Mouse (Mus musculus): ENCODE results near the gene Pgpep1. TPM values are rescaled to one million over a fixed set of nuclear protein-coding genes. Genes with fewer than 3 reads are reported as not detected.

Pgpep1 gene
- polyA plus RNA-seq, 1 experiment = 18.2 TPM

GRCm38 (mm10) chr8:70691230-70691629 lies 31.0 kb upstream of the Pgpep1 start:
- no peaks in the 10 kb centered on the region for H3K27me3 ChIP-seq (ENCODE audit: control insufficient read depth, insufficient read depth, low read length)
- H3K4me1 ChIP-seq (ENCODE audit: control insufficient read depth, insufficient read depth, insufficient read length) = peaks cover 24% of the 10 kb centered on the region; the same call in 1 of the 2 replicates
- no peak for TF ChIP-seq CTCF (IDR thresholded peaks at IDR 0.05; ENCODE audit: extremely low read depth, insufficient read depth, insufficient read length, insufficient replicate concordance)
- TF ChIP-seq POLR2A (IDR thresholded peaks at IDR 0.05; ENCODE audit: low read depth, low read length) = no peak
- DNase-seq (ENCODE audit: low read depth in 1 of 2, low spot score in 2 of 2) = no peak
- no peak overlapping the region for H3K4me3 ChIP-seq (ENCODE audit: extremely low read depth, insufficient read depth, insufficient read length)
- WGBS = 89% methylated on average over 4 of the region's 4 CpGs
- H3K36me3 ChIP-seq (ENCODE audit: control insufficient read depth, insufficient read depth, low read length) = no peaks in the 10 kb centered on the region
- no peak overlapping the region for H3K27ac ChIP-seq (ENCODE audit: insufficient read depth, low read length)

- Histone ChIP-seq H3K4me1 (ENCODE audit: control insufficient read depth, insufficient read depth, insufficient read length) (peaks cover 11% of the 10 kb centered on the region; the same call in 1 of the 2 replicates), H3K27me3 (ENCODE audit: control insufficient read depth, insufficient read depth, low read length) (no peaks in the 10 kb centered on the region), H3K27ac (ENCODE audit: insufficient read depth, low read length) (no peak overlapping the region), H3K36me3 (ENCODE audit: control insufficient read depth, insufficient read depth, low read length) (no peaks in the 10 kb centered on the region), H3K4me3 (ENCODE audit: extremely low read depth, insufficient read depth, insufficient read length) (no peak overlapping the region)
- 82% methylated on average over 5 of the region's 5 CpGs for WGBS
- no peak for TF ChIP-seq POLR2A (IDR thresholded peaks at IDR 0.05; ENCODE audit: low read depth, low read length)
- DNase-seq (ENCODE audit: low read depth in 1 of 2, low spot score in 2 of 2) = no peak
These were observed 29.8 kb upstream of the Pgpep1 start for GRCm38 (mm10) chr8:70689892-70690390.

GRCm38 (mm10) chr8:70688136-70688535 lies 27.9 kb upstream of the Pgpep1 start:
- TF ChIP-seq CTCF (IDR thresholded peaks at IDR 0.05; ENCODE audit: extremely low read depth, insufficient read depth, insufficient read length, insufficient replicate concordance) (no peak), POLR2A (IDR thresholded peaks at IDR 0.05; ENCODE audit: low read depth, low read length) (no peak)
- DNase-seq (ENCODE audit: low read depth in 1 of 2, low spot score in 2 of 2) = no peak
- H3K4me1 ChIP-seq (ENCODE audit: control insufficient read depth, insufficient read depth, insufficient read length) = peaks cover 4% of the 10 kb centered on the region; the same call in 1 of the 2 replicates
- no peaks in the 10 kb centered on the region for H3K36me3 ChIP-seq (ENCODE audit: control insufficient read depth, insufficient read depth, low read length)
- 97% methylated on average over 3 of the region's 3 CpGs for WGBS
- H3K27me3 ChIP-seq (ENCODE audit: control insufficient read depth, insufficient read depth, low read length) = no peaks in the 10 kb centered on the region
- H3K4me3 ChIP-seq (ENCODE audit: extremely low read depth, insufficient read depth, insufficient read length) = no peak overlapping the region
- no peak overlapping the region for H3K27ac ChIP-seq (ENCODE audit: insufficient read depth, low read length)

GRCm38 (mm10) chr8:70687576-70687975 lies 27.4 kb upstream of the Pgpep1 start:
- no peak for TF ChIP-seq POLR2A (IDR thresholded peaks at IDR 0.05; ENCODE audit: low read depth, low read length)
- TF ChIP-seq CTCF (IDR thresholded peaks at IDR 0.05; ENCODE audit: extremely low read depth, insufficient read depth, insufficient read length, insufficient replicate concordance) = no peak
- no peaks in the 10 kb centered on the region for H3K36me3 ChIP-seq (ENCODE audit: control insufficient read depth, insufficient read depth, low read length)
- no peak for DNase-seq (ENCODE audit: low read depth in 1 of 2, low spot score in 2 of 2)
- H3K27me3 ChIP-seq (ENCODE audit: control insufficient read depth, insufficient read depth, low read length) = no peaks in the 10 kb centered on the region
- peaks cover 5% of the 10 kb centered on the region for H3K4me1 ChIP-seq (ENCODE audit: control insufficient read depth, insufficient read depth, insufficient read length)
- no peak overlapping the region for H3K27ac ChIP-seq (ENCODE audit: insufficient read depth, low read length)
- WGBS = 80% methylated on average over 8 of the region's 8 CpGs
- no peak overlapping the region for H3K4me3 ChIP-seq (ENCODE audit: extremely low read depth, insufficient read depth, insufficient read length)

- Histone ChIP-seq H3K27me3 (ENCODE audit: control insufficient read depth, insufficient read depth, low read length) (no peaks in the 10 kb centered on the region), H3K36me3 (ENCODE audit: control insufficient read depth, insufficient read depth, low read length) (no peaks in the 10 kb centered on the region), H3K4me3 (ENCODE audit: extremely low read depth, insufficient read depth, insufficient read length) (no peak overlapping the region), H3K4me1 (ENCODE audit: control insufficient read depth, insufficient read depth, insufficient read length) (peaks cover 15% of the 10 kb centered on the region), H3K27ac (ENCODE audit: insufficient read depth, low read length) (no peak overlapping the region)
- no peak for TF ChIP-seq CTCF (IDR thresholded peaks at IDR 0.05; ENCODE audit: extremely low read depth, insufficient read depth, insufficient read length, insufficient replicate concordance)
- TF ChIP-seq POLR2A (IDR thresholded peaks at IDR 0.05; ENCODE audit: low read depth, low read length) = no peak
- 69% methylated on average over 7 of the region's 7 CpGs for WGBS
- DNase-seq (ENCODE audit: low read depth in 1 of 2, low spot score in 2 of 2) = no peak
These were observed 24.1 kb upstream of the Pgpep1 start for GRCm38 (mm10) chr8:70684291-70684690.

GRCm38 (mm10) chr8:70682692-70683091 lies 22.5 kb upstream of the Pgpep1 start:
- TF ChIP-seq POLR2A (IDR thresholded peaks at IDR 0.05; ENCODE audit: low read depth, low read length) (no peak), CTCF (IDR thresholded peaks at IDR 0.05; ENCODE audit: extremely low read depth, insufficient read depth, insufficient read length, insufficient replicate concordance) (no peak)
- no peak overlapping the region for H3K4me3 ChIP-seq (ENCODE audit: extremely low read depth, insufficient read depth, insufficient read length)
- DNase-seq (ENCODE audit: low read depth in 1 of 2, low spot score in 2 of 2) = no peak
- H3K36me3 ChIP-seq (ENCODE audit: control insufficient read depth, insufficient read depth, low read length) = peaks cover 11% of the 10 kb centered on the region
- no peaks in the 10 kb centered on the region for H3K27me3 ChIP-seq (ENCODE audit: control insufficient read depth, insufficient read depth, low read length)
- WGBS = 39% methylated on average over 3 of the region's 3 CpGs
- peaks cover 18% of the 10 kb centered on the region for H3K4me1 ChIP-seq (ENCODE audit: control insufficient read depth, insufficient read depth, insufficient read length)
- H3K27ac ChIP-seq (ENCODE audit: insufficient read depth, low read length) = no peak overlapping the region

- 61% methylated on average over 19 of the region's 19 CpGs for WGBS
- H3K27ac ChIP-seq (ENCODE audit: insufficient read depth, low read length) = no peak overlapping the region
- TF ChIP-seq CTCF (IDR thresholded peaks at IDR 0.05; ENCODE audit: extremely low read depth, insufficient read depth, insufficient read length, insufficient replicate concordance) (no peak), POLR2A (IDR thresholded peaks at IDR 0.05; ENCODE audit: low read depth, low read length) (no peak)
- no peak for DNase-seq (ENCODE audit: low read depth in 1 of 2, low spot score in 2 of 2)
- H3K4me3 ChIP-seq (ENCODE audit: extremely low read depth, insufficient read depth, insufficient read length) = no peak overlapping the region
- peaks cover 12% of the 10 kb centered on the region for H3K36me3 ChIP-seq (ENCODE audit: control insufficient read depth, insufficient read depth, low read length)
- no peaks in the 10 kb centered on the region for H3K27me3 ChIP-seq (ENCODE audit: control insufficient read depth, insufficient read depth, low read length)
- H3K4me1 ChIP-seq (ENCODE audit: control insufficient read depth, insufficient read depth, insufficient read length) = peaks cover 22% of the 10 kb centered on the region
These were observed 22.0 kb upstream of the Pgpep1 start for GRCm38 (mm10) chr8:70682193-70682592.
